Mouse (Mus musculus) E14TG2a.4 (cell line): Measurements from ENCODE around the gene Serpinb1b.

ENCODE experiments used
- H3K27me3 ChIP-seq: 2 replicates; pipeline ENCODE4 v1.6.1; 2014; ENCODE audit warnings: low read length, control low read depth; ENCODE audit not compliant: insufficient read depth
- H3K36me3 ChIP-seq: 2 replicates; pipeline ENCODE4 v1.6.1; 2014; ENCODE audit warnings: low read length, control low read depth; ENCODE audit not compliant: insufficient read depth
- H3K4me1 ChIP-seq: replicated peaks from 2 replicates; pipeline ENCODE4 v1.6.1; 2014; ENCODE audit warnings: low read depth, low read length, control low read depth
- H3K4me3 ChIP-seq: replicated peaks from 2 replicates; pipeline ENCODE4 v1.5.1; 2014; ENCODE audit warnings: mild to moderate bottlenecking, low read length
- H3K9me3 ChIP-seq: 2 replicates; pipeline ENCODE4 v1.6.1; 2014; ENCODE audit warnings: low read length, control low read depth
- CTCF ChIP-seq: conservative IDR thresholded peaks from 2 replicates; pipeline ENCODE4 v1.5.1; 2014; ENCODE audit warnings: low read length
- NANOG ChIP-seq: IDR thresholded peaks from 2 replicates; pipeline ENCODE4 v1.6.1; 2014; ENCODE audit warnings: borderline replicate concordance, low read length, mixed read lengths
- POU5F1 ChIP-seq: IDR thresholded peaks from 2 replicates; pipeline ENCODE4 v1.6.1; 2014; ENCODE audit warnings: low read length, borderline replicate concordance

Gene Serpinb1b

GRCm38 (mm10) chr13:33137717-33138116 lies 59.3 kb downstream of the Serpinb1b start:
- H3K27me3 ChIP-seq, result no peaks in the 10 kb centered on the region
- no peaks in the 10 kb centered on the region for H3K4me1 ChIP-seq
- 0 out of 2 replicates have a peak, but pooled peaks cover 4% of the 10 kb centered on the region for H3K9me3 ChIP-seq
- H3K36me3 ChIP-seq, result no peaks in the 10 kb centered on the region
- no peak for TF ChIP-seq CTCF
- TF ChIP-seq NANOG, result no peak
- TF ChIP-seq POU5F1, result no peak
- H3K4me3 ChIP-seq, result no peak overlapping the region

GRCm38 (mm10) chr13:33141435-33141834 lies 63.1 kb downstream of the Serpinb1b start:
- no peaks in the 10 kb centered on the region for H3K27me3 ChIP-seq
- H3K36me3 ChIP-seq, result no peaks in the 10 kb centered on the region
- H3K9me3 ChIP-seq, result peaks cover 9% of the 10 kb centered on the region; the same call in 1 of the 2 replicates
- H3K4me1 ChIP-seq, result no peaks in the 10 kb centered on the region
- TF ChIP-seq POU5F1 (no peak), CTCF (no peak), NANOG (no peak)
- no peak overlapping the region for H3K4me3 ChIP-seq
